Mouse (Mus musculus) liver, embryonic 14 days (tissue): ENCODE results near the gene Palb2. TPM values are rescaled to one million over a fixed set of nuclear protein-coding genes. Genes with fewer than 3 reads are reported as not detected.

Experiments used
- polyA plus RNA-seq: library from polyadenylated mRNA; depleted of rRNA; stranded (reverse); fragments of >200 nt; gene quantifications from 2 replicates; pipeline ENCODE4 v1.2.3, GENCODE M21; 2012; rRNA removed

The Palb2 gene
- 9.3 and 9.5 TPM in 2 replicates for polyA plus RNA-seq

DNA sequence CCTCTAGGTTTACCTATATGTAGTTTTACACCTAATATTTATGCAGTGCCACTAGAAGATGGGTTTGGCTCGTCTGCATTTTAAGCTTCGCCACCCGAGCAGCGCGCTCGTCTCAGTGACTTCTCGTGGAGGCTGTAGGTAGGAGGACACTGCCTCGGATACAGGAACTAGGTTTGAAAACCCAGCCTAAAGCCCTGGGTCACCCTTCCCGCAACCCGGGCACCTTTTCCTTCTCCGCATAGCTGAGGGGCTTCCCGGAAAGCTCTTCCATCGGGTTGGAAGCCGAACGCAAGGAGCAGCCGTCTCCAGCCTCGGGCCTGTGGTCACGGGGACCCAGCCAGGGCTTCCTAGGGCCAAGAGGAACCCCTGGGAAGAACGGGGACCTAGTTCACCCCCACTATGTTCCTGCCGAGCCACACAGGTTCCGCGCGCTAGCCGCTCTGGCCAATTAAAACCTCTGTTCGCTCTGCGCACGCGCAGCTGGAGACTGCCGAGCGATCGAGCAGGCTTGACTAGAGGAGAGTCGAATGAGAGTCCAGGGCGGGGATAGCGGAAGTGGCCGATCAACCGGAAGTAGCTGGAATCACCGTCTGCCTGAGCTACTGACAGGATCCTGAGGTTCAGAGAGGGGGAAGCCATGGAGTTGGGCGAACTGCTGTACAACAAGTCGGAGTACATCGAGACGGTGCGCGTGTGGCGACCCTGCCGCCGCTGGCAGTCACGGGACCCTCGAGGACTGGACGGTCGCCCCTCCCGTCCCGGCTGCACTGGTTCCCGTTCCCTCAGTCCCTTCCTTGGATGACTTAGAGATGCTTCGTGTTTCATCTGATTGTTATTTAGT, at the start of gene Palb2, which contains the start of gene Dctn5:
Gene Palb2 (minus strand): TSS at position 489 of the 841 bp plus-strand sequence.
Gene Dctn5 (plus strand): TSS at position 545 of the 841 bp plus-strand sequence.

DNA sequence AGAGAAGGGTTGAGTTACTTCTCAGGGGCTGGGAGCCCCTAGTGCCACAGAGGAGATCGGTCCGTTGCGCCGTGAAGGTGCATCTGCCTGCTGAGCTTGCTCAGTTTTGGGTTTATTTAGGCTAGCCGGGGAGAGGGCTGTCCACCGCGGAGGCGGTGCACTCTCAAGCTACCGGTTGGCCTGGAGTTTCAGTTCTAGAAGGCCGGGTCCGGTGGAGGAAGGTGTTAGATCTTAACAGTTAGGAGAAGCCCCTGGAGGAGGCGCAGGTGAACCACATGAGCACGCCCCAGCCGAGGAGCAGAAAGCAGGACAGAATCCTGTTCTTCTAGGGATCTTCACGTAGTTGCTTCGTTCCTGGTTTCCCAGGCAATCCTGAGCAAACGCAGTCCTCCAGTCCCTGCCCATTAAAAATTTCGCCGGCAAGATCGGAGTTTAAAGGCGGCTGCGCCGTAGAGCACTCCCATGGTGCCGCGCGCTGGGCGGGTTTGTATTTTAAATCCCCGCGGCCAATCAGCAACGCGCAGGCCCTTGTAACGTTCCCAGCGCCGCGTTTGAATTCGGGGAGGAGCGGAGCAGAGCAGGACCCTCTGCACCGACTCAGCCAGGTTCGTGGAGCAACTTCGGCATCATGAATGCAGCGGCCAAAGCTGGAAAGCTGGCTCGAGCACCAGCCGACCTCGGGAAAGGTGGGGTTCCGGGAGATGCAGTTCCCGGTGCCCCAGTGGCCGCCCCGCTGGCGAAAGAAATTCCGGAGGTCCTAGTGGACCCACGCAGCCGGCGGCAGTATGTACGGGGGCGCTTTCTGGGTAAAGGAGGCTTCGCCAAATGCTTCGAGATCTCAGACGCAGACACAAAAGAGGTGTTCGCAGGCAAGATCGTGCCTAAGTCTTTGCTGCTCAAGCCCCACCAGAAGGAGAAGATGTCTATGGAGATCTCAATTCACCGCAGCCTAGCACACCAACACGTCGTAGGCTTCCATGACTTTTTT, 26.4 kb upstream of the Palb2 start, which contains the start of gene Plk1:
Gene Plk1 (plus strand): TSS at position 525 of the 988 bp plus-strand sequence.

GRCm38 (mm10) chr7:122101747-122102244, 31.0 kb downstream of the Palb2 start, which contains the start of gene Ndufab1:
Gene Ndufab1, minus strand, starts transcription at chr7:122101886.

DNA sequence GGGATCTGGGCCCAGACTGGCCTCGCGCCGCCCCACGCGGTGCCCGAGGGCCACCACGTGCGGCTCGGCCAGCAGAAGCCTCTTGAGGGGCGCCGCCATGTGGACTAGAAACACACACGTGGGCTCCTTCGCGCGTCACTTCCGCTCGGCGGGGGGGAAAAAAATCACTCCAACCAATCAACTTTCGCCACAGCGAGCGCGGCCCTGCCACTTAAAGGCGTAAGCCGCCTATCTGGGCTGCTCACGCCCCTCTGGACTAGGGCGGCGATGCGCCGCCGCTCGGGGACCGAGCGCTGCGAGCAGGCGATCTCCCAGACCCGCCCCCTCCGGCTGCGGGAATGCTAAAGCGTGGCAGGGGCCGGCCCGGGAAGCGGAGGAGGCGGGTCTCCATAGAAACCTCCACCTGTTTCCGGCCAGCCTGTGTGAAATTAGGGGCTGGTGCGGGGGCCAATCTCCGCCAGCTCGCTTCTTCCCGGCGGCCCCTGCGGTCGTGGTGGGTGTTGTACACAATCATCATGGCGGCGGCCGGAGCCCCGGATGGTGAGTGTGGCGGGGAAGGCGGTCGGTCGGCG, 65.8 kb downstream of the Palb2 start, which contains the start of the genes Ubfd1 and Ears2:
Gene Ubfd1 (plus strand): TSS at position 231 of the 572 bp plus-strand sequence.
Gene Ears2 (minus strand): TSS at position 319 of the 572 bp plus-strand sequence.

Other genes starting within 250 kb of the Palb2 start
- 6.0 and 6.9 TPM in 2 replicates for gene Cog7, start 151.3 kb downstream of the Palb2 start, polyA plus RNA-seq
- gene Gga2, start 111.8 kb downstream of the Palb2 start, polyA plus RNA-seq, result 18.0 and 23.2 TPM in 2 replicates
- gene Ubfd1, start 65.8 kb downstream of the Palb2 start, polyA plus RNA-seq, result 11.3 and 13.3 TPM in 2 replicates
- 3.6 and 4.1 TPM in 2 replicates for gene Ears2, start 65.7 kb downstream of the Palb2 start, polyA plus RNA-seq
- gene Ndufab1, start 31.1 kb downstream of the Palb2 start, polyA plus RNA-seq, result 74.9 and 89.4 TPM in 2 replicates
- 31.4 and 36.7 TPM in 2 replicates for gene Dctn5, start 56 bp upstream of the Palb2 start, polyA plus RNA-seq
- gene Plk1, start 26.5 kb upstream of the Palb2 start, polyA plus RNA-seq, result 55.1 and 65.3 TPM in 2 replicates
- not detected in 2 replicates for gene Ern2, start 53.2 kb upstream of the Palb2 start, polyA plus RNA-seq
- gene Chp2, start 86.5 kb upstream of the Palb2 start, polyA plus RNA-seq, result 0.97 and 1.1 TPM in 2 replicates
- 1.3 and 2.0 TPM in 2 replicates for gene Prkcb, start 155.8 kb upstream of the Palb2 start, polyA plus RNA-seq